Mouse (Mus musculus) yolk sac, embryonic 10.5 days (tissue): ENCODE measurements at regions not wholly inside any gene's neighbourhood (a gene's known extent, or its start where the extent isn't known, plus 50 kb on each side); places are given as distances from the start of the nearest gene placed in this dataset.

ENCODE experiments used
- DNase-seq: peaks from one replicate; pipeline ENCODE4 v3.0.0-alpha.2; 2017; ENCODE audit warnings: low spot score

- no peak for DNase-seq
Observed at GRCm38 (mm10) chr13:42592945-42593344, 87.5 kb upstream of the Phactr1 start.

DNA sequence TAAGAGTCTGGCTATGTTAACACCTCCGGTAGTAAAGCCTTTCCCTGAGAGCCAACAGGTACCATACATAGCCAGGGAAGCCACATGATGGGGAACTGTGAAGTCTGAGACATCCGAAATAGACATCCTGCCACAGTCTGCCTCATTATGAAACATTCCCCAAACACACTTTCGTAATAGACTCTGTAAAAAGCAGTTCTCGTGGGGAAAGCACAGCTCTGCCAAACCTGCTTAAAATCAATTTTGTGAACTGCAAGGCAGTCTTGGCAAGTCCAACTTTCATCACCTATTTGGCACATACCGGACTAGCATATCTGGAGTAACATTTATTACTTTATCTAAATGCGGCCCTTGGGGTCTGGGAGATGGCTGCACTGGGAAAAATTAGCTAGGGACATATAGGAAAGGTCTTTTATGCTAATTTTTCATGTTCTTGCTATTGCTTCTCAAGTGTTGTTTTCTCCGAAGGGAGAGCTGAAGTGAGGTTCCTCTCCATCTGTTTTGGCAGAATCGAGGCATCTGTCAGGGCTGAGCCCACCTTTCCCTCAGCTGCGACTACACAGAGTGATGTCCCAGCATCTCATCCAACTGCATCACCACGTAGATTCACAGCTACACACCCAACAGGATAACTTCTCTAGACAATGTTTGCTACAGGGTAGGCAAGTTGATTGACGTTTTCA lies 86.8 kb upstream of the Phactr1 start:
- DNase-seq = no peak

DNA sequence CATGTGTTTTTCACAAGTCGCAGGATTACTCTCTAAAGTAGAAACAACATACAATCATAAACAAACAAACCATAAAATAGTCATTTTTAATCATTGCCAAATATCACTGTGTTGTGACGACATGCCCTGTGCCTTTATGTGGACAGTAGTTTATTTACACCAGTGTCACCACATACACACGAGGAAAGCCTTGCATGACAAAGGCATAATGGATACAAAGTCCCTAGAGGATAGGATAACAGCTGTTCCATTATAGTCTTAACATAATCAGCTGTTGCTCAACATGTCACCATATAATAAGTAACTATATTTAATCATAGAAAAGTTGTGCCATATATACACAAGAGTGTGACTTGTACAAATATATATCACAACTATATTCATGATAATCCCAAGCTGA lies 85.2 kb upstream of the Phactr1 start:
- DNase-seq = no peak

DNA sequence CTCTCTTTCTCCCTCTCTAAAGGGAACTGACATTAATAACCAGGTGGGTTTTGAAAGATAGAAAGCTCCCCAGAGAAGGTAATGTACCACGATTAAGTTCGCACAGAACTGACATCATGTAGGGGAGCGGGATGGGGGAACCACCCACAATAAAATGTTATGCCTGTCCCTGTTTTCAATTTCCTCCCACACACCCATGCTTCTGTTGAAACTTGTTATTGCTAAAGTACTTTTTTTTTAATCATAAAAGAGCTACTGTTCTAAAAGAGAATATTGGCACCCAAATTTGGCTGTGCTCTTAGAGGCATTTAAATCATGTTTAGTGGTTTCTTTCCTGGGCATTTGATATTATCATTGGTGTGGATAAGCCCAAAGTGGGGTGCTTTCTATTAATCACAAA lies 82.6 kb upstream of the Phactr1 start:
- no peak for DNase-seq

DNA sequence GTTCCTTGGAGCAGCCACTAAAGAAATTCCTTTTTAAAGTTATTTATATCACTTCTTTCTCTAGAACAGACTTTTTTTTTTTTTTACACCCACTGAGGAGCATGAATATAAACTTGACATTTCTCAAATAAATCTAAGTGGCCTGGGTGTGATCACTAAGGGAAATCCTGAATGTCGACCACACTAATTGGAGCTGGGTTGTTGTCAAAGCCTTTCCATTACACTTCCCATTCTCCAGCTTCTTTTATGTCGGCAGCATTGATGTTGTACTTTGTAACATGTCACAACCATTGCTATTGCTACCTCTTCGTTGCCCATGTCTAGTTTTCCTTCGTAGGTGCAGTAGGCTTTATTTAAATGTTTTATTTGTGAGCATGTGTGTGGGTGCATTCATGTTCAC lies 77.1 kb upstream of the Phactr1 start:
- no peak for DNase-seq

- DNase-seq = no peak
Observed at GRCm38 (mm10) chr13:42607735-42608134, 72.7 kb upstream of the Phactr1 start.

DNA sequence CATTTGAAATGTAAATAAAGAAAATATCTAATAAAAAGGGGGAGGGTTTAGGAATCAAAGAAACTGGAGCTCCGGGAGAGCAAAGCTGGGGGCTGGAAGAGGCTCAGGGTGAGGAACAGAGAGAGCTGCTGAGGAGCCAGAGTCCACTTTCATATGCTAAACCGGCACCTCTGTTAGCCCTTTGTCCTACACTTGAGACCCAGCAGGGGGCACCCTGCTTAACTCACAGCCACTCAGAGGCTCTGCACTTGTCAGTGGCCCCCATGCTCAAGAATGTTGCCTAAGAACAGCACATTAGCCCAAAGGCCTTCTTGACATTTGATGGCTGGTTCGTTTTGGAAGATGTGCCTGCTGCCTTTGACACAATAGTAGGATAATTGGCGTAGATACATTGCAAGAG lies 71.5 kb upstream of the Phactr1 start:
- DNase-seq = no peak

DNA sequence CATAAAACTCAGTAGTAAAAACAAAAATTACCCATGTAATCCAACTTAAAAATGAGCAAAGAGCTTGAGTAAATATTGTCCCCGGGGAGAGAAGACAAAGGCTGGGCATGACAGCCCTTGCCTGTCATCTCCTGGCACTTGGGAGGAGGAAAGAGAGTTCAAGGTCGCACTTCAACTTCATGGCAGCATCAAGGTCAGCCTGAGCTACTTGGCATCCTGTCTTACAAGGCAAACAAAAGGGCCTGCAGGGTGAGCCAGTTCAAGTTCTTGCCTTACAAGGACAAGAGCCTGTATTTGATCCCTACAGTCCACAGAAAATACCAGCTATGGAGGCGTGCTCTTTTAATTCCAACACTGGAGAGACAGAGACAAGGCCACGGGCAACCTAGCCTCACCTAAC lies 67.1 kb upstream of the Phactr1 start:
- no peak for DNase-seq

GRCm38 (mm10) chr13:42615826-42616225 lies 64.6 kb upstream of the Phactr1 start:
- DNase-seq = no peak

- DNase-seq = no peak
Observed at GRCm38 (mm10) chr13:42617225-42617624, 63.2 kb upstream of the Phactr1 start.

GRCm38 (mm10) chr13:42617844-42618243 lies 62.6 kb upstream of the Phactr1 start:
- DNase-seq = no peak

- no peak for DNase-seq
Observed at GRCm38 (mm10) chr13:42619555-42620280, 60.7 kb upstream of the Phactr1 start.

GRCm38 (mm10) chr13:42623491-42623890 lies 56.9 kb upstream of the Phactr1 start:
- no peak for DNase-seq
